Mouse (Mus musculus) heart, embryonic 11.5 days (tissue): ENCODE data around the gene Dph5. TPM values are rescaled to one million over a fixed set of nuclear protein-coding genes. Genes with fewer than 3 reads are reported as not detected.
"Not testable (repeated sequence)": the region's sequence is repeated elsewhere in the genome, so short reads cannot be mapped to it uniquely, and the experiment has no call there.

Experiments
- ATAC-seq: fragments of 200-750 bp; cut with Nextera tagmentation; replicated peaks from 2 replicates; pipeline ENCODE4 v1.8.0; 2017; ENCODE audit warnings: moderate library complexity; ENCODE audit not compliant: insufficient number of reproducible peaks, low FRiP score, low TSS enrichment
- H3K27ac ChIP-seq: fragments of 300-500 bp; sonication (generic); 2 replicates; pipeline ENCODE4 v1.5.1; 2014; ENCODE audit warnings: mild to moderate bottlenecking, low read depth, low read length
- H3K27me3 ChIP-seq: fragments of 300-500 bp; sonication (generic); 2 replicates; pipeline ENCODE4 v1.6.1; 2014; ENCODE audit warnings: mild to moderate bottlenecking, low read length, mixed read lengths; ENCODE audit not compliant: control insufficient read depth, insufficient read depth
- H3K36me3 ChIP-seq: fragments of 300-500 bp; sonication (generic); 2 replicates; pipeline ENCODE4 v1.6.1; 2014; ENCODE audit warnings: mild to moderate bottlenecking, low read length, moderate library complexity, mixed read lengths; ENCODE audit not compliant: control insufficient read depth, insufficient read depth
- H3K4me1 ChIP-seq: fragments of 300-500 bp; sonication (generic); 2 replicates; pipeline ENCODE4 v1.6.1; 2014; ENCODE audit warnings: low read length; ENCODE audit not compliant: control insufficient read depth, insufficient read depth
- H3K4me2 ChIP-seq: fragments of 300-500 bp; sonication (generic); 2 replicates; pipeline ENCODE4 v1.6.1; 2014; ENCODE audit warnings: mild to moderate bottlenecking, moderate library complexity
- H3K4me3 ChIP-seq: fragments of 300-500 bp; sonication (generic); 2 replicates; pipeline ENCODE4 v1.5.1; 2014; ENCODE audit warnings: low read depth, low read length
- H3K9ac ChIP-seq: fragments of 300-500 bp; sonication (generic); 2 replicates; pipeline ENCODE4 v1.6.1; 2014; ENCODE audit warnings: mild to moderate bottlenecking, low read depth, low read length, moderate library complexity
- H3K9me3 ChIP-seq: fragments of 300-500 bp; sonication (generic); replicated peaks from 2 replicates; pipeline ENCODE4 v1.6.1; 2016; ENCODE audit warnings: low read length; ENCODE audit not compliant: control insufficient read depth
- WGBS: fragments of 180-500 bp; shearing (Covaris S2); extraction: QIAGEN DNeasy Blood & Tissue Kit; methylation state at CpG from one replicate; pipeline ENCODE4 v1.1.7; 2014; ENCODE audit not compliant: insufficient replicate concordance; 5-methylcytosine and 5-hydroxymethylcytosine counted together
- polyA plus RNA-seq: library from polyadenylated mRNA; unstranded; fragments of >200 nt; fragmentation: Nextera tagmentation; extraction: Ambion mirVana; gene quantifications from 2 replicates; pipeline ENCODE4 v1.2.1, GENCODE M21; 2014

Gene Dph5
- polyA plus RNA-seq, 1 experiment from 2014 or later = 20.0 TPM

DNA sequence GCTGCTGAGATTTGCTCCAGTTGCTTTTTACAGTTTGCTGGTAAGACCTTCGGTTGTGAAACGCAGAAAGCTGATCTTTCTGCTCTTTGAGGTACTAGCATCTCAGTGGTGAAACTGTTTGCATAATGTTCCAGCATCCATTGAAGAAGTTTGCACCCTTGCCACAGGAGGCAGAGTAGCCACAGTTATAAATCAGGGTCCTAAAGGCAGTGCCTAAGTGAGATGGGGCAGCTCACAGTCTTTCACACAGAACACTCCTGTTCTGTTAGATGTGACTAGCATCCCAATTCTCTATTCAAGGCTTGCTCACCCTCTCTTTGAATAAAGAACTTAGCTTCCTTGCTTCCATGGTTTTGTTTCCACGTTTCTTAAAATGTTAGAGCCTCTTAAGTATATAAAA is 17.4 kb downstream of the Dph5 start:
- no peaks in the 10 kb centered on the region for H3K9me3 ChIP-seq
- no peak overlapping the region for H3K4me3 ChIP-seq
- H3K27me3 ChIP-seq = no peaks in the 10 kb centered on the region
- H3K36me3 ChIP-seq = peaks cover 5% of the 10 kb centered on the region; the same call in 1 of the 2 replicates
- H3K4me2 ChIP-seq = no peak overlapping the region
- 87% methylated on average over 3 of the region's 3 CpGs for WGBS
- H3K27ac ChIP-seq = no peak overlapping the region
- no peaks in the 10 kb centered on the region for H3K4me1 ChIP-seq
- no peak for ATAC-seq
- H3K9ac ChIP-seq = no peak overlapping the region

DNA sequence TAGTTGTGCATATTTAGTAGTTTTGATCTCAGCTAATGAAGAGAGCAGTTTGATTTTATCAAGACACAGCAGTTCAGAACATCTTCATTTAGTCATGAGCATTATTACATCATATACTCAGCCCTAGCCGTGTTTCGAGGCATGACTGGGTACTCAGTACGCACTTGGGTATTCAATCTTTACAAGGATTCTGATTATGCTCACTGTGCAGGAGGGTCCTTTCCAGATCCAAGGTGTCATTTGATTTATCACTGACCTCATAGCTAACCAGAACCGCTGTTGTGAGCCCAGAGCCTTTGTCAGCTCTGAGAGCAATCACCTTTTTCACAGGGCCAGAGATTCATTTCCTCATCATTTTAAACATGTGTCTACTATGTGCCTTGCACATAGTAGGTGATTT is 17.9 kb downstream of the Dph5 start:
- no peak for ATAC-seq
- Histone ChIP-seq H3K4me2 (no peak overlapping the region), H3K27ac (no peak overlapping the region), H3K4me1 (no peaks in the 10 kb centered on the region), H3K4me3 (no peak overlapping the region), H3K9me3 (no peaks in the 10 kb centered on the region), H3K36me3 (peaks cover 5% of the 10 kb centered on the region; the same call in 1 of the 2 replicates), H3K27me3 (no peaks in the 10 kb centered on the region), H3K9ac (no peak overlapping the region)
- 91% methylated on average over 4 of the region's 4 CpGs for WGBS

DNA sequence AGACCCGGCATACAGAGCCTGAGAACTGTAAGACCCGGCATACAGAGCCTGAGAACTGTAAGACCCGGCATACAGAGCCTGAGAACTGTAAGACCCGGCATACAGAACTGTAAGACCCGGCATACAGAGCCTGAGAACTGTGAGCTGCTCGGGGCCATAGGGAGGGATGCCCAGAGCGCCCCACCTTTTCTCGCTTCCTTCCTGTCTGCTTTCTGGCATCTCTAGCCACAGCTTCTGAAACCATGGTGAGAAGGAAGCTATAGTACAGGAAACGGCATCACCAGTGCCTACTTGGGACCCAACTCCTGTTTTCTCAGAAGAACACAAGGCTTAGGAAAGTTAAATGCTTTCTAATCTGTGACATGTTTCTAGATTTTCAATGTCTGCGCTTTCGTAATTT is 19.8 kb downstream of the Dph5 start:
- not testable (repeated sequence) for H3K36me3 ChIP-seq, H3K27me3 ChIP-seq, H3K4me3 ChIP-seq, H3K4me1 ChIP-seq, ATAC-seq, H3K4me2 ChIP-seq, H3K9me3 ChIP-seq, H3K9ac ChIP-seq, H3K27ac ChIP-seq
- WGBS = 95% methylated on average over 10 of the region's 11 CpGs

DNA sequence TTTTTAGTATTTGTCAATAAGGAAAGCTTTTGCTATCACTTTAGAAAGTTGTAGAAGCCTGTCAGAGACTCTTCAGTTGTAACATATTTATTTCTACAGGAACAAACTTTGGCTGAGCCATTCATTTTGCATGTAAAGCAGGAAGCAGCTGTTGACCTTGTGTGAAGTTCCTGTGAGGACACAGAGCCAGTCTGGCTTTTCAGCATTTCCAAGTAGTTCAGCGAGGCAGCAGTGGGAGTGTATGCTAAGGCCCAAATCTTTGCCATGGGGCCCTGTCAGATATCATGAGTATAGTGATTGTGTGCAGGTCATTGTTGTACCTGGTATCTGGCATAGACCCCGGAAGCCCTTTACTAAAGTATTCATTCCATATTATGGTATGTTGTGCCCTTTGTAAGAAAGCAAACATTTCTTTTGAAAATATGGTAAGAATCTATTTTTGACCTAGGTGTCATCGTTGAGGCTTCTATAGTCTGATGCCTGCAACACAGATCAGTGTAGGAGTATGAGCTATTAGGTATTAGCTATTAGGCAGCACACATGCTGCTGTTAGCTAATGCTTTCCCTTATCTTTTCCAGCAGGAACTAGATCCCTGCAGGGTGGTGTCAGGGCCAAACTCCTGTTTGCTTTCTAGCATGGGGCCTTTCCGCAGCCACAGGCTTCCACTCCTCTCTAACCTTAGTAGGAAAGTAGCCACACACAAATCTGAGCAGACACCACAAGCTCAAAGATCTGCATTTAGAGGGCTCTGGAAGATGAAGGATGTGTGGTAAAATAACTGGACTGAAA is 37.0 kb downstream of the Dph5 start:
- Histone ChIP-seq H3K9me3 (no peaks in the 10 kb centered on the region), H3K27me3 (no peaks in the 10 kb centered on the region), H3K27ac (no peak overlapping the region), H3K36me3 (no peaks in the 10 kb centered on the region), H3K4me1 (peaks cover 3% of the 10 kb centered on the region; the same call in 1 of the 2 replicates), H3K4me2 (no peak overlapping the region), H3K9ac (no peak overlapping the region), H3K4me3 (no peak overlapping the region)
- WGBS = 70% methylated on average over 4 of the region's 4 CpGs
- ATAC-seq = no peak

- Histone ChIP-seq H3K27me3 (no peaks in the 10 kb centered on the region), H3K4me2 (no peak overlapping the region), H3K27ac (no peak overlapping the region), H3K4me3 (no peak overlapping the region), H3K4me1 (peaks cover 3% of the 10 kb centered on the region; the same call in 1 of the 2 replicates), H3K36me3 (no peaks in the 10 kb centered on the region), H3K9ac (no peak overlapping the region), H3K9me3 (no peaks in the 10 kb centered on the region)
- no peak for ATAC-seq
- 88% methylated on average over 8 of the region's 8 CpGs for WGBS
Observed at GRCm38 (mm10) chr3:115926531-115926930, 38.9 kb downstream of the Dph5 start.

- H3K9ac ChIP-seq = no peak overlapping the region
- no peak overlapping the region for H3K4me3 ChIP-seq
- no peaks in the 10 kb centered on the region for H3K36me3 ChIP-seq
- H3K9me3 ChIP-seq = no peaks in the 10 kb centered on the region
- 88% methylated on average over 6 of the region's 6 CpGs for WGBS
- H3K4me1 ChIP-seq = no peaks in the 10 kb centered on the region
- no peak overlapping the region for H3K4me2 ChIP-seq
- H3K27me3 ChIP-seq = no peaks in the 10 kb centered on the region
- no peak overlapping the region for H3K27ac ChIP-seq
- ATAC-seq = no peak
Observed at GRCm38 (mm10) chr3:115931701-115932100, 44.1 kb downstream of the Dph5 start.

DNA sequence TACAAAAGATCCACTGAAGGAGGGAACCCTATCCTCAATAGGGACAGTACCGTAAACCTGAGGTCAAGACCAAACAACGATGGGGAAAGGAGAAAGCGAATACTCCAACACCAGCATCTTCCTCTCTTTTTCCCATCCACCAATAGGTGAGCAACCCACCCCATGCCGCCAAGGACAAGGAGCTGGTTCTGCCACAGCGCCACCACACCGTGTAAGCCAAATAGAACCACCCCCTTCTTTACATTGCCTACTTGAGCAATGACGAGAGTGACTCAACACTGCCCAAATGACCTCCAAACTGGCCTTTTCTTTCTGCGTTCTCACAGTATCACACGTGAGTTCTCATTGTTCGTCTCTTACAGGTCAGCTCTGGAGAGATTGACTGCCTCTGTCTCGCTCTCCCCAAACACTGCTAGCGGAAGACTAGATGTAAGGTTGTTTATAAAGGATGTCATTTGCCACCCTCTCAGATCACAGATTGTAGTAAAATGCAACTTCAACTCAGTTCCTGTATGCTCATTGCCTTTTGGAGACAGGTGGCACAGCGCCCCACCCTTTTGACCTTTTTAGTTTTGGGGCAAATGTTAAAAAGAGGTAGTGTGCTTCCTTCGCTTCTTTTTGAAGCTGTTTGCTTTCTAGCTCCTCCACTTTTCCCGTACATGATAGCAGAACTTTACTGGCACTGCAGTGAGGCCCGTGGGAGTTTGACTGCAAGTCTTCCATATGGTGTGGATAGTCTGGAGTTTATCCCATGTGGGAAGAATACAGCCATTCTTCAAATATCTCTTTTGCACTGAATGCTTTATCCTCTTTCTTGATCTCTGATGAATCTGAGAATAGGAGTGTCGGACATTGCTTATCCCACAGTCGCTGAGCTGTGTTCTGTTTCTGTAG is 45.9 kb downstream of the Dph5 start:
- no peak for ATAC-seq
- 86% methylated on average over 18 of the region's 18 CpGs for WGBS

GRCm38 (mm10) chr3:115936734-115937599 is 49.3 kb downstream of the Dph5 start:
- Histone ChIP-seq H3K27ac (no peak overlapping the region), H3K4me1 (no peaks in the 10 kb centered on the region), H3K27me3 (no peaks in the 10 kb centered on the region), H3K9me3 (no peaks in the 10 kb centered on the region), H3K4me3 (no peak overlapping the region), H3K36me3 (peaks cover 2% of the 10 kb centered on the region; the same call in 1 of the 2 replicates), H3K9ac (no peak overlapping the region), H3K4me2 (no peak overlapping the region)
- 53% methylated on average over 4 of the region's 4 CpGs for WGBS
- no peak for ATAC-seq

More for the DNA sequence above, 45.9 kb downstream of the Dph5 start:
- no peak overlapping the region for H3K9ac ChIP-seq
- no peaks in the 10 kb centered on the region for H3K9me3 ChIP-seq
- no peaks in the 10 kb centered on the region for H3K4me1 ChIP-seq
- H3K27ac ChIP-seq = no peak overlapping the region
- no peak overlapping the region for H3K4me3 ChIP-seq
- no peaks in the 10 kb centered on the region; the same call in 1 of the 2 replicates for H3K36me3 ChIP-seq
- no peak overlapping the region for H3K4me2 ChIP-seq
- no peaks in the 10 kb centered on the region for H3K27me3 ChIP-seq
